Mouse (Mus musculus) forebrain, embryonic 10.5 days (tissue): ENCODE measurements around the gene Mamdc4. TPM values are rescaled to one million over a fixed set of nuclear protein-coding genes. Genes with fewer than 3 reads are reported as not detected.
A peak's percentile ranks its signal among the peaks of the same experiment; 100 is the strongest.

ENCODE experiments used
- DNase-seq: peaks from one replicate; pipeline ENCODE4 v3.0.0-alpha.2; 2017; ENCODE audit warnings: low spot score; ENCODE audit errors: extremely low spot score
- H3K27ac ChIP-seq: fragments of 300-500 bp; sonication (generic); 2 replicates; pipeline ENCODE4 v1.5.1; 2016; ENCODE audit warnings: mild to moderate bottlenecking
- H3K27me3 ChIP-seq: fragments of 300-500 bp; sonication (generic); 2 replicates; pipeline ENCODE4 v1.6.1; 2016; ENCODE audit warnings: mild to moderate bottlenecking; ENCODE audit not compliant: poor library complexity, severe bottlenecking
- H3K36me3 ChIP-seq: fragments of 300-500 bp; sonication (generic); replicated peaks from 2 replicates; pipeline ENCODE4 v1.6.1; 2016; ENCODE audit warnings: mild to moderate bottlenecking, moderate library complexity
- H3K4me1 ChIP-seq: fragments of 300-500 bp; sonication (generic); 2 replicates; pipeline ENCODE4 v1.6.1; 2016
- H3K4me3 ChIP-seq: fragments of 300-500 bp; sonication (generic); 2 replicates; pipeline ENCODE4 v1.5.1; 2016; ENCODE audit warnings: mild to moderate bottlenecking, moderate library complexity
- H3K9me3 ChIP-seq: fragments of 300-500 bp; sonication (generic); 2 replicates; pipeline ENCODE4 v1.6.1; 2016; ENCODE audit warnings: mild to moderate bottlenecking, moderate library complexity
- WGBS: fragments of 180-500 bp; shearing (Covaris S2); methylation state at CpG from one replicate; pipeline ENCODE4 v1.1.7; 2016; 5-methylcytosine and 5-hydroxymethylcytosine counted together
- polyA plus RNA-seq: library from polyadenylated mRNA; unstranded; fragments of >200 nt; fragmentation: Nextera tagmentation; extraction: Ambion mirVana; gene quantifications from 2 replicates; pipeline ENCODE4 v1.2.1, GENCODE M21; 2016

Gene Mamdc4
- polyA plus RNA-seq, 1 experiment from 2014 or later = 7.0 TPM

GRCm38 (mm10) chr2:25580621-25581101 lies 6.0 kb upstream of the Mamdc4 start:
- H3K4me3 ChIP-seq = no peak overlapping the region

DNA sequence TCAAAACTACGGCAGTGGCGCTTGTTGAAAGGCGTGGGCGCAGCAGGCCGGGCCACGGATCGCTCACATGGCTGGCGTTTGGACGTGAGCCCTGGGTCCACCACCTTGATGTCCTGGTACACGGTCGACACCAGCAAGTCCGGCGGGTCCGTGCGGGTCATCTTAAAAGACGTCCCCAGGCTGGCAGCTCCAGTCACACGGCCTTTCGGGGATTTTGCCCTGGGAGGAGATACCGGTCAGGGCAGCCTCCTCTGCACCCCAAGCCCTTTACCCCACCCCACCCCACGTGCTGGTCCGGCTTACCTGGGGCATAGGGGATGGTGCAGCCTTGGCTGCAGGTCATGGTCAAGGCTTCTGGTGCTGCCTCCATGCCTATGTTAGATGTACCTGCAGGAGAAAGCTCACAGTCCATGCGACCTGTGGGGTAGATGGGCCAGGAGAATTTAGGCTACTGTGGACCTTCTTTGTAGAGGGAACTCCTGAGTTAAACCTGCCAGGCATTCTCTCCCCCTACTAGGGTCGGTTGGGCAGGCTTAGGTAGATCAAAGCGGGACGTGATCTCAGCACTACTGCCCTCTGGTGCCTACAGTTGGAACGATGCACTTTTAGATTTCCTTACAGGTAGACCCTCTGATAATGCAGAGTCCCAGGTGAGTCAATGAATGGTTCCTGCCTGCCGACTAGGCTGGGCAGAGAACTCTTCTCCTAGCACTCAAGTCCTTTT lies 5.3 kb upstream of the Mamdc4 start:
- Histone ChIP-seq H3K9me3 (no peaks in the 10 kb centered on the region), H3K36me3 (peaks cover 26% of the 10 kb centered on the region), H3K27me3 (peaks cover 64% of the 10 kb centered on the region), H3K27ac (no peak overlapping the region), H3K4me1 (peaks cover 74% of the 10 kb centered on the region), H3K4me3 (peak overlapping the region; percentile 44)
- 8% methylated on average over 27 of the region's 27 CpGs for WGBS
- no peak for DNase-seq

More at GRCm38 (mm10) chr2:25580621-25581101, 6.0 kb upstream of the Mamdc4 start:
- Histone ChIP-seq H3K4me1 (peaks cover 67% of the 10 kb centered on the region), H3K36me3 (peaks cover 34% of the 10 kb centered on the region), H3K27me3 (peaks cover 60% of the 10 kb centered on the region), H3K27ac (no peak overlapping the region), H3K9me3 (no peaks in the 10 kb centered on the region)
- 56% methylated on average over 6 of the region's 6 CpGs for WGBS
- no peak for DNase-seq

DNA sequence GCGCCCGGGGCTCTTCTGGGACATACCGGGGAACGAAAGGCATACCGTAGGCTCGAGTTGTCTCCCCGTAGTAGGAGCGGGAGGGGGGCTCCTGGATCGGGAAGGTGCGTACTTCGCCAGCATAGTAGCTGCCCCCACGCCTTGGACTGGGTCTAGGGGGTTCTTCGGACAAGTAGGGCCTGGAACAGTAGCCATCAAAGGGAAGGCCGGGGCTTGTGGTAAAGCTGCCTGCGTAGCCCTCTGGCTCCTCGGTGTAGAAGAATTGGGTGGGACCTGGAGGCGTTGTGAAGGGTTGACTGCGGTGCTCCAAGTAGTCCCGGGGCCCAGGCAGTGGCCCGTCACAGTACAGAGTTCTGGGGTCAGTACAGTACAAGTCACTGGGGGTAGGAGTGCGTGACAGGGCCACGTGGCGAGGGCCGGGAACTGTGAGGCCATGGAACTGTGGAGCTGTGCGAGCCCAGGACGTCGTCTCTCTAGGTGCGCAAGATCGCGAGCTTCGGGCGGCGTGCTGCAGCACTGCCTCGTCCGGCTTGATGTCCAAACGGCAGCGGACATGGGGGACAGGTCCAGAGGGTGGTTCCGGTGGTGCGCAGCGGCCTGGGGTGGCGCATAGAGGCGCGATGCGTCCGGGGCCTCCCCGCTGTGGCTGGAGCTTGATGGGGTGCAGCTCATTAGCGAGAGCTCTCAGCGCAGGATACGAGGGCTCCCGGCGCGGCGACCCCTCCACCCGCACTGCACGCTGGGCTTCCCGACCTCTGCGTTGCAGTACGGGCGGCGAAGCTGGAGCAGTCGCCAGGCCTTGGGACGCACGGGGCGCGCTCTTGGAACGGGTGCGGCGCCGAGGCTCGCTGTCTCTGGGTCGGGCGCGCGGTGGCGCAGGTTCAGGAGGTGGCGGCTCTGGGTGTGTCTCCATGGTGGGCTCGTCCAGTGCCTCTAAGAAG lies 4.4 kb upstream of the Mamdc4 start:
- Histone ChIP-seq H3K36me3 (peaks cover 18% of the 10 kb centered on the region), H3K27me3 (peaks cover 64% of the 10 kb centered on the region), H3K4me1 (peaks cover 78% of the 10 kb centered on the region), H3K9me3 (no peaks in the 10 kb centered on the region), H3K4me3 (peak overlapping the region; percentile 44), H3K27ac (no peak overlapping the region)
- peak; percentile 40 for DNase-seq
- 6% methylated on average over 77 of the region's 77 CpGs for WGBS

GRCm38 (mm10) chr2:25577951-25578795 lies 3.5 kb upstream of the Mamdc4 start:
- peak; percentile 64 for DNase-seq
- Histone ChIP-seq H3K4me1 (peaks cover 87% of the 10 kb centered on the region), H3K27ac (0 out of 2 replicates have a peak overlapping the region, but pooled peaks have one; percentile 51), H3K36me3 (peaks cover 12% of the 10 kb centered on the region), H3K9me3 (no peaks in the 10 kb centered on the region), H3K4me3 (peak overlapping the region; percentile 44), H3K27me3 (peaks cover 64% of the 10 kb centered on the region)
- WGBS = 7% methylated on average over 75 of the region's 75 CpGs

GRCm38 (mm10) chr2:25576965-25577891 lies 2.6 kb upstream of the Mamdc4 start:
- H3K9me3 ChIP-seq = no peaks in the 10 kb centered on the region
- 15% methylated on average over 92 of the region's 92 CpGs for WGBS
- peak overlapping the region; percentile 44 for H3K4me3 ChIP-seq
- H3K27me3 ChIP-seq = peaks cover 64% of the 10 kb centered on the region
- H3K27ac ChIP-seq = 0 out of 2 replicates have a peak overlapping the region, but pooled peaks have one; percentile 51
- peaks cover 12% of the 10 kb centered on the region for H3K36me3 ChIP-seq
- H3K4me1 ChIP-seq = peaks cover 83% of the 10 kb centered on the region
- no peak for DNase-seq

DNA sequence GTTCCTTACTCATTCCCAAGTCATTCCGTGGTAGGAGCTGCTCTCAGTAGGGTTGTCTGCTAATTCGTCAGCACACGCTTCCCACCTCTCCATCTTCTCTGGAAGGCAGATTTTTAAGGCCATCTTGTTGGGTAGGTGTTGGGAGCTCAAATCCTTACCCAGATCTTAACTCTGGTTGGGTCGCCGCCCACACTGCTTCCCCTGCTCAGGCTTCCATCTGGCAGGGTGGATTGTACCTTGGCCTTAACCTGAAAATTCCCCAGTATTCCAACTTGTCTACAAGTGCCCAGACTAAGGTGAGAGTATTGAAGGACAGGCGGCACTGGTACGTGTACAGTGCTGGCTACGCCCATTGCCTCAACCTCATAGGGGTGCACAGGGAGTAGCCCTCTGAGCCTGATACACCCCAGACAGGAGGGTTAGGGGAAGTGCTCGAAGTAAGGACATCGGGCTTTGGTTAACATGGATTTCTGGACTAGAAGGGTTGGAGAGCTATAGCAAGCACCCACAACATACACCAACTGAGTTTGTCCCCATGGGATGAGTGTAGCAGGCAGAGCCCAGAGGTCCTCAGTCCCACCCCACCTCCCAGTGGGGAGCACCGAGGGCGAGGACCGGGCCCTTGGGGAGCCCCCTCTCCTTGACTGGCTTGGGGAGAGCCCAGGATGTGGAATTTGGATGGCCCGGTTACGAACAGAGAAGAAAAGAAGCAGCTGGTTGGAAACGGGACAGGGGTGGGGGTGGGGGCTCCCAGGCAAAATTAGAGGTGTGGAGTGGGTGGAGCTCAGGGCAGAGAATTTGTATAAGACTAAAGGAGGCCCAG lies 1.6 kb upstream of the Mamdc4 start:
- peaks cover 73% of the 10 kb centered on the region for H3K4me1 ChIP-seq
- 0 out of 2 replicates have a peak overlapping the region, but pooled peaks have one; percentile 92 for H3K27ac ChIP-seq
- peaks cover 60% of the 10 kb centered on the region for H3K27me3 ChIP-seq
- DNase-seq = no peak
- no peaks in the 10 kb centered on the region for H3K9me3 ChIP-seq
- 71% methylated on average over 16 of the region's 16 CpGs for WGBS
- peaks cover 21% of the 10 kb centered on the region for H3K36me3 ChIP-seq
- H3K4me3 ChIP-seq = peak overlapping the region; percentile 72

GRCm38 (mm10) chr2:25575432-25576027 lies 885 bp upstream of the Mamdc4 start:
- DNase-seq = no peak
- Histone ChIP-seq H3K27me3 (peaks cover 53% of the 10 kb centered on the region), H3K36me3 (peaks cover 28% of the 10 kb centered on the region)

DNA sequence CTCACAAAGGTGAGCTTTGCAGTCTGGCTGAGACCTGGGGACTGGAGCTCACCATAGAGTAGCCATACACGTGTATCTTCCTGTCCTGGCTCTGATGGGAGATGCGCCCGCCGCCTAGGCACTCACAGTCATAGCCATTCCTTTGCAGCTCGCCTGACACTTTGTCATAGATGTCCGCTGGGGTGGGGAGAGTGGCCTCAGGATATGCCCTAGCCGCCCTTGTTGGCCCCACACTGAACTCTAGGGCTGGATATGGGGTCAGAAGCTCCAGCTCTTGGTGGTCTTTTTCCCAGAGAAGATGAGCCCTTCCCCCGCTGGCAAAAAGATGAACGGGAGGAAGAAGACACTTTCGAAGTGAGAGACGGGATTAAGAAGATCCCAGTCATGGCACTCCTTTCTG lies 509 bp downstream of the Mamdc4 start:
- peaks cover 55% of the 10 kb centered on the region for H3K4me1 ChIP-seq

More at GRCm38 (mm10) chr2:25575432-25576027, 885 bp upstream of the Mamdc4 start:
- Histone ChIP-seq H3K4me3 (peak overlapping the region; percentile 72), H3K4me1 (peaks cover 66% of the 10 kb centered on the region), H3K27ac (peak overlapping the region; percentile 92), H3K9me3 (no peaks in the 10 kb centered on the region)
- 16% methylated on average over 21 of the region's 21 CpGs for WGBS

GRCm38 (mm10) chr2:25573068-25573467 lies 1.6 kb downstream of the Mamdc4 start:
- H3K9me3 ChIP-seq = no peaks in the 10 kb centered on the region
- no peak for DNase-seq
- peaks cover 45% of the 10 kb centered on the region for H3K4me1 ChIP-seq
- H3K27ac ChIP-seq = no peak overlapping the region
- WGBS = 85% methylated on average over 2 of the region's 2 CpGs
- peaks cover 28% of the 10 kb centered on the region for H3K27me3 ChIP-seq
- H3K4me3 ChIP-seq = peak overlapping the region; percentile 72
- peaks cover 53% of the 10 kb centered on the region for H3K36me3 ChIP-seq

More for the DNA sequence above, 509 bp downstream of the Mamdc4 start:
- Histone ChIP-seq H3K27ac (peak overlapping the region; percentile 92), H3K27me3 (peaks cover 39% of the 10 kb centered on the region), H3K36me3 (peaks cover 42% of the 10 kb centered on the region), H3K4me3 (peak overlapping the region; percentile 72), H3K9me3 (no peaks in the 10 kb centered on the region)
- DNase-seq = no peak
- WGBS = 21% methylated on average over 11 of the region's 11 CpGs

DNA sequence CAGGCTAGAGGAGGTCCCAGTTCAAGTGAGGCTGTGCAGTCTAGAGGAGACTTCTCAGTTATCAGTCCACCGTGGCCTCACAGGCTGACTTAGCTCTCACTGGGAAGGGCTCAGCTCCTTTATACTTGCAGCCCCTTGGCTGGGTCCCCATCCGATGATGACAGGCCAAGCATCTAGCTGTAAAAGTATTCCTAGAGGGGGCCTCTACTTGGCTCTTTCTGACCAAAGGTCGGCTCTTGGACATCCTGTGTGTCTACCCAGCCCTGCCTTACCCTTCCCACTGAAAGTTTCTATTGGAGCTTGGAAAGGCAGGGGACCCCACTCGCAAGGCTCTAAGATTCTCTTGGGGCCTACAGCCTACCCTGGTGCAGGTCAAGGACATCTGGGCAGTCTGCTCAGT lies 3.4 kb downstream of the Mamdc4 start:
- DNase-seq = no peak
- 92% methylated on average over 4 of the region's 4 CpGs for WGBS
- Histone ChIP-seq H3K36me3 (peaks cover 71% of the 10 kb centered on the region), H3K4me3 (no peak overlapping the region), H3K9me3 (no peaks in the 10 kb centered on the region), H3K27ac (no peak overlapping the region), H3K27me3 (peaks cover 10% of the 10 kb centered on the region), H3K4me1 (peaks cover 31% of the 10 kb centered on the region)
